Mouse (Mus musculus) lung, embryonic 16.5 days (tissue): ENCODE measurements around the gene 4930518I15Rik. TPM values are rescaled to one million over a fixed set of nuclear protein-coding genes. Genes with fewer than 3 reads are reported as not detected.
A peak's percentile ranks its signal among the peaks of the same experiment; 100 is the strongest.
"Not testable (repeated sequence)": the region's sequence is repeated elsewhere in the genome, so short reads cannot be mapped to it uniquely, and the experiment has no call there.

Experiments used
- ATAC-seq: fragments of 200-750 bp; cut with Nextera tagmentation; 2 replicates; pipeline ENCODE4 v1.8.0; 2017; ENCODE audit warnings: low read depth, mild to moderate bottlenecking, moderate library complexity
- H3K27ac ChIP-seq: fragments of 300-500 bp; sonication (generic); 2 replicates; pipeline ENCODE4 v1.5.1; 2014; ENCODE audit warnings: mild to moderate bottlenecking, control low read depth, low read length
- H3K27me3 ChIP-seq: fragments of 300-500 bp; sonication (generic); 2 replicates; pipeline ENCODE4 v1.6.1; 2014; ENCODE audit warnings: low read depth, low read length, mixed read lengths; ENCODE audit not compliant: control insufficient read depth, insufficient read depth
- H3K36me3 ChIP-seq: fragments of 300-500 bp; sonication (generic); 2 replicates; pipeline ENCODE4 v1.6.1; 2014; ENCODE audit warnings: low read length; ENCODE audit not compliant: control insufficient read depth, insufficient read depth
- H3K4me1 ChIP-seq: fragments of 300-500 bp; sonication (generic); replicated peaks from 2 replicates; pipeline ENCODE4 v1.6.1; 2014; ENCODE audit warnings: low read length, mixed read lengths; ENCODE audit not compliant: control insufficient read depth, insufficient read depth
- H3K4me2 ChIP-seq: fragments of 300-500 bp; sonication (generic); 2 replicates; pipeline ENCODE4 v1.6.1; 2014; ENCODE audit warnings: low read depth, low read length, control low read depth
- H3K4me3 ChIP-seq: fragments of 300-500 bp; sonication (generic); 2 replicates; pipeline ENCODE4 v1.5.1; 2014; ENCODE audit warnings: mild to moderate bottlenecking, low read length, control low read depth
- H3K9ac ChIP-seq: fragments of 300-500 bp; sonication (generic); 2 replicates; pipeline ENCODE4 v1.6.1; 2014; ENCODE audit warnings: low read length, control low read depth
- H3K9me3 ChIP-seq: fragments of 300-500 bp; sonication (generic); 2 replicates; pipeline ENCODE4 v1.6.1; 2016; ENCODE audit warnings: low read length; ENCODE audit not compliant: control insufficient read depth
- WGBS: fragments of 180-500 bp; shearing (Covaris S2); extraction: QIAGEN DNeasy Blood & Tissue Kit; methylation state at CpG from one replicate; pipeline ENCODE4 v1.1.7; 2014; 5-methylcytosine and 5-hydroxymethylcytosine counted together
- polyA plus RNA-seq: library from polyadenylated mRNA; unstranded; fragments of >200 nt; fragmentation: Nextera tagmentation; extraction: Ambion mirVana; gene quantifications from 2 replicates; pipeline ENCODE4 v1.2.1, GENCODE M21; 2015

Gene 4930518I15Rik
- polyA plus RNA-seq, 1 experiment from 2014 or later = 7.6 TPM

DNA sequence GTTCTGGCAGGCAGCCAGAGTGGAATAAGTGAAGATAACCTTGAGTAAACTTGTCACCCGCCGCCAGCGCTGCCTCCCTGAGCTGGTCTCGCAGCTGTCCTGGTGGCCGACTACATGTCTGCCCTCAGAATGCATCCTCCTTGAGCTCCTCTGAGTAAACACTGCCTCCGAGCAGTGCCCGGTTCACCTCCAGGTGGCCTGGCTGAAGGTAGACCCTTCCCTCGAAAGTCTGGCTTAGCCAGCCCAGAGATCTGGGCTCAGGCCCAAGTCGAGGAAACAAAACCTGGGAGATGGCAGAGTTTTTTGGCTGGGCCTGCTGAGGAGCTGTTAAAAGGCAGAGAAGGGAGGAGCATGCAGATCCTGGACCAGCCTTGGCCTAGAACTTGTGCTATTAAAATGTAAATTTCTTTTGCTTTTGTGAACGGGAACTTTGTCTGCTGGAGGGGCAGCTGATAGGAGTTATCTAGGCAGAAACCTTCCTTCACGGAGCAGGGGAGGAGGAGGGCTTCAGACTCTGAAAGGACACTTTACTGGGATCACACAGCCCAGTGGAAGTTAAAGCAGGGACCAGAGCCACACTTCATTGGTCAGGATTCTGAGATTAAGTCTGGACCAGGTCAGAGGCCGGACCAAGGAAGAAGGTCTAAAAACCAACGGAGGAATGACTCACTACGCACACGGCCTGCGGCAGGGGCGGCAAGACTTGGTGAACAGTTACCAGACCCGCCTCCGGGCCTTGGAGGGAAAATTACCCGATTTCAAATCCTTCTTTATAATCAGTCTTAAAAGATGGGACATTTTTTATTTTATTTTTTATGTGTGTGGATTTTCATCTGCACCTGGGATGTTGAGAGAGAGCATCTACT is 15.7 kb downstream of the 4930518I15Rik start:
- Histone ChIP-seq H3K4me1 (peaks cover 60% of the 10 kb centered on the region), H3K27me3 (no peaks in the 10 kb centered on the region), H3K9ac (peak overlapping the region; percentile 93), H3K4me3 (peak overlapping the region; percentile 91), H3K36me3 (peaks cover 3% of the 10 kb centered on the region), H3K9me3 (no peaks in the 10 kb centered on the region), H3K4me2 (peak overlapping the region; percentile 94), H3K27ac (peak overlapping the region; percentile 98)
- WGBS = 7% methylated on average over 20 of the region's 20 CpGs
- 0 out of 2 replicates have a peak, but pooled peaks have one; percentile 0 for ATAC-seq

GRCm38 (mm10) chr2:156841028-156841840 is 16.5 kb downstream of the 4930518I15Rik start:
- under 1% methylated on average over 35 of the region's 42 CpGs for WGBS

DNA sequence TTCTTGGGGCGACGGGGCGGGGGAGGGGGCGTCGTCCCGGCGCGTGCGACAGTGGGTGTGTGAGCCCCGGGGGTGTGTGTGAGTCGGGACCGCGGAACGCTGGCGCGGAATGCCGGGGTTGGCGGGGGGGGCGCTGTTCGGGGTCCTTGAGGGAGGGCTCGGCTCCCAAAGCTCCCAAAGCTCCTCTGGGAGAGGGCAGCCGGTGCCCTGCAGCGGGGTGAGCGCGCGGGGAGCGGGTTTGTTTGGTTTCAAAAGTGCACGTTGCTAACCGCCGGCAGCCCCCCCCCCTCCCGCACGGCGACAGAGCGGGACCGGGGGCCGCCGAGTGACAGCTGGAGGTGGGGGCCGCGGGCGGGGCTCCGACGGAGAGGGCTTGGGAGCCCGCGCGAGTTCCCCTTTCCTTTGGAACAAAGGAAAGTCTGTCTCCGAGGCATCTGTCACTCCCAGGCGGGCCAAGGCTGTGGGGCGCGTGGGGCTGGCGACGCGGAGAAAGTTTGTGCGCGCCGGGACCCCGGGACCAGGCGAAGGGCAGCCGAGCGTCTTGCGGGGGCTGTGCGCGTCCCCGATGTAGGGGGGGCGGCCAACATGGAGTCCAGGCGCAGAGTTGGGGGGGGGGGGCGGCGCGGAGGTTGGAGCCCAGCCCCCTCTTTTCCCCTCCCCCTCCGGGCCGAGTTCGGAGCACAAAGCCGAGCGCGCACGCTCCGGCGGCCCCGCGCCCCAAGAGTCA is 17.3 kb downstream of the 4930518I15Rik start:
- ATAC-seq = peak; percentile 47
- Histone ChIP-seq H3K4me2 (peak overlapping the region; percentile 94), H3K4me1 (peaks cover 56% of the 10 kb centered on the region), H3K36me3 (no peaks in the 10 kb centered on the region; the same call in none of the 2 replicates), H3K9me3 (no peaks in the 10 kb centered on the region), H3K4me3 (peak overlapping the region; percentile 91), H3K27me3 (no peaks in the 10 kb centered on the region), H3K27ac (peak overlapping the region; percentile 98), H3K9ac (peak overlapping the region; percentile 93)
- under 1% methylated on average over 54 of the region's 79 CpGs for WGBS

More at GRCm38 (mm10) chr2:156841028-156841840, 16.5 kb downstream of the 4930518I15Rik start:
- ATAC-seq = peak; percentile 26
- peak overlapping the region; percentile 93 for H3K9ac ChIP-seq
- H3K27me3 ChIP-seq = no peaks in the 10 kb centered on the region
- peak overlapping the region; percentile 98 for H3K27ac ChIP-seq
- H3K9me3 ChIP-seq = no peaks in the 10 kb centered on the region
- H3K36me3 ChIP-seq = peaks cover 3% of the 10 kb centered on the region
- peak overlapping the region; percentile 94 for H3K4me2 ChIP-seq
- H3K4me1 ChIP-seq = peaks cover 60% of the 10 kb centered on the region
- peak overlapping the region; percentile 91 for H3K4me3 ChIP-seq

GRCm38 (mm10) chr2:156839319-156840191 is 18.2 kb downstream of the 4930518I15Rik start, which contains the start of gene Tgif2:
Gene Tgif2, plus strand, starts transcription at chr2:156840007.
- H3K27me3 ChIP-seq = no peaks in the 10 kb centered on the region
- H3K4me1 ChIP-seq = peaks cover 46% of the 10 kb centered on the region
- ATAC-seq = peak; percentile 91
- no peaks in the 10 kb centered on the region for H3K9me3 ChIP-seq
- WGBS = 1% methylated on average over 59 of the region's 61 CpGs
- peaks cover 4% of the 10 kb centered on the region for H3K36me3 ChIP-seq
- peak within 1 kb of the TSS; percentile 93 for H3K9ac ChIP-seq
- H3K27ac ChIP-seq = peak within 1 kb of the TSS; percentile 98
- H3K4me3 ChIP-seq = peak within 1 kb of the TSS; percentile 91
- H3K4me2 ChIP-seq = peak within 1 kb of the TSS; percentile 94

DNA sequence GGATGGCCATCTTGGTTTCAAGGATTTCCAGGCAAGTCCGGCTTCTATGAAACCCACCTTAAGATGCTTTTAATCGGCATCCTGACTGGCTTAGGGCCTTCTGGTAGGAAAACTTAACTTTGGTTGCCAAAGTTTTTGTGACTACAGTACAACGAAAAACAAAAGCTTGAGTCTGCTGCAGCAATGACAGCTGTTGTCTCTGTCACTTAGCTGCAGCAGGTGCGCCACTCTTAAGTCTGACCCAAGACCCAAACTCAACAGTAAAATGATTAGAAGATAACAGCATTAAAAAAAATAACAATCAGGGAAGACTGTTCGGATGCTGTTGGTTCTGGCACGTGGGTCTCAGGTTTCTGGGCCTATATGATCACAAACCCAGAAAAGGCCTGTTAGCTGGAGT is 18.9 kb downstream of the 4930518I15Rik start:
- Histone ChIP-seq H3K27me3 (no peaks in the 10 kb centered on the region), H3K27ac (peak overlapping the region; percentile 98), H3K4me2 (peak overlapping the region; percentile 94), H3K9me3 (no peaks in the 10 kb centered on the region), H3K4me1 (peaks cover 40% of the 10 kb centered on the region), H3K9ac (peak overlapping the region; percentile 93), H3K36me3 (peaks cover 11% of the 10 kb centered on the region), H3K4me3 (peak overlapping the region; percentile 91)
- no peak for ATAC-seq
- WGBS = 54% methylated on average over 6 of the region's 6 CpGs

GRCm38 (mm10) chr2:156834336-156834735 is 23.4 kb downstream of the 4930518I15Rik start:
- H3K9ac ChIP-seq = no peak overlapping the region
- no peak for ATAC-seq
- H3K27me3 ChIP-seq = no peaks in the 10 kb centered on the region
- WGBS = 97% methylated on average over 11 of the region's 11 CpGs
- H3K36me3 ChIP-seq = peaks cover 49% of the 10 kb centered on the region
- peaks cover 14% of the 10 kb centered on the region; the same call in 1 of the 2 replicates for H3K9me3 ChIP-seq
- peaks cover 15% of the 10 kb centered on the region for H3K4me1 ChIP-seq
- no peak overlapping the region for H3K4me3 ChIP-seq
- no peak overlapping the region for H3K27ac ChIP-seq
- no peak overlapping the region for H3K4me2 ChIP-seq

DNA sequence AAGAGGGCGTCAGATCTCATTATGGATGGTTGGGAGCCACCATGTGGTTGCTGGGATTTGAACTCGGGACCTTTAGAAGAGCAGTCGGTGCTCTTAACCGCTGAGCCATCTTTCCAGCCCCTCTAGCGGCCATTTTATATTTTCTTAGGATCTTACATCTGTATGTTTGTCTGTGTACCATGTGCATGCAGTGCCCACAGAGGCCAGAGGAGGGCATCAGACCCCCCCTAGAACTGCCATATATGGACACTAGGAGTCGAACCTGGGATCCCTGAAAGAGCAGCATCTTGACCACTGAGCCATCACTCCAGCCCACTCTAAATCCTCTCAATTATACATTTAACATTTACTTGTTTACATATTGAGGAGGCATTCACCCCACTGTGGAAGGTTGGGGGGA is 32.6 kb downstream of the 4930518I15Rik start:
- not testable (repeated sequence) for H3K4me2 ChIP-seq, H3K9me3 ChIP-seq, ATAC-seq, H3K27me3 ChIP-seq, H3K27ac ChIP-seq, H3K4me3 ChIP-seq, H3K36me3 ChIP-seq, H3K4me1 ChIP-seq, H3K9ac ChIP-seq
- 87% methylated on average over 5 of the region's 6 CpGs for WGBS

- Histone ChIP-seq H3K27ac (peak overlapping the region; percentile 90), H3K4me1 (peaks cover 21% of the 10 kb centered on the region), H3K9me3 (no peaks in the 10 kb centered on the region), H3K36me3 (no peaks in the 10 kb centered on the region), H3K27me3 (no peaks in the 10 kb centered on the region), H3K4me3 (no peak overlapping the region), H3K4me2 (no peak overlapping the region), H3K9ac (no peak overlapping the region)
- 56% methylated on average over 1 of the region's 1 CpGs for WGBS
- peak; percentile 64; the same call in 1 of the 2 replicates for ATAC-seq
Observed at GRCm38 (mm10) chr2:156816116-156816515, 41.6 kb downstream of the 4930518I15Rik start.
